Mouse (Mus musculus) small intestine, adult 2 months (tissue): ENCODE measurements around the gene Prss8. TPM values are rescaled to one million over a fixed set of nuclear protein-coding genes. Genes with fewer than 3 reads are reported as not detected.

Source experiments
- H3K27ac ChIP-seq: fragments of 200-500 bp; 2 replicates; pipeline ENCODE4 v1.5.1; 2012; ENCODE audit warnings: low read depth, low read length, control low read depth, inconsistent platforms; ENCODE audit not compliant: insufficient read depth
- H3K27me3 ChIP-seq: fragments of 200-500 bp; 2 replicates; pipeline ENCODE4 v1.6.1; 2012; ENCODE audit warnings: mild to moderate bottlenecking, moderate library complexity, low read length, inconsistent platforms; ENCODE audit not compliant: control insufficient read depth, insufficient read depth
- H3K36me3 ChIP-seq: fragments of 200-500 bp; 2 replicates; pipeline ENCODE4 v1.6.1; 2012; ENCODE audit warnings: mild to moderate bottlenecking, low read length, control low read depth, inconsistent platforms; ENCODE audit not compliant: control insufficient read depth, insufficient read depth
- H3K4me1 ChIP-seq: fragments of 200-500 bp; 2 replicates; pipeline ENCODE4 v1.6.1; 2012; ENCODE audit warnings: low read length, inconsistent platforms, mixed read lengths; ENCODE audit not compliant: control insufficient read depth, insufficient read depth, insufficient read length
- H3K4me3 ChIP-seq: fragments of 200-500 bp; 2 replicates; pipeline ENCODE4 v1.5.1; 2012; ENCODE audit warnings: low read depth, mild to moderate bottlenecking, control low read depth, inconsistent platforms, low read length, moderate library complexity
- CTCF ChIP-seq: fragments of 200-500 bp; IDR thresholded peaks from 2 replicates; pipeline ENCODE4 v1.5.1; 2012; ENCODE audit warnings: low read depth, mild to moderate bottlenecking, control low read depth, inconsistent platforms, low read length, moderate library complexity, mixed read lengths; ENCODE audit not compliant: insufficient replicate concordance, insufficient read length; ENCODE audit errors: extremely low read depth
- POLR2A ChIP-seq: fragments of 200-500 bp; IDR thresholded peaks from 2 replicates; pipeline ENCODE4 v1.6.1; 2012; ENCODE audit warnings: low read depth, mild to moderate bottlenecking, control low read depth, inconsistent platforms, low read length, moderate library complexity
- WGBS: fragments of 180-500 bp; shearing (Covaris S2); methylation state at CpG from one replicate; pipeline ENCODE4 v1.1.7; 2018; 5-methylcytosine and 5-hydroxymethylcytosine counted together
- polyA plus RNA-seq: library from polyadenylated mRNA; depleted of rRNA; stranded (reverse); fragments of >200 nt; gene quantifications from 2 replicates; pipeline ENCODE4 v1.2.3, GENCODE M21; 2012

The Prss8 gene
- polyA plus RNA-seq, 1 experiment: 30.0 TPM

- TF ChIP-seq POLR2A (no peak), CTCF (peak; percentile 59; the same call in 1 of the 2 replicates)
- Histone ChIP-seq H3K27ac (no peak overlapping the region), H3K4me3 (no peak overlapping the region), H3K27me3 (no peaks in the 10 kb centered on the region), H3K36me3 (0 out of 2 replicates have a peak, but pooled peaks cover 1% of the 10 kb centered on the region), H3K4me1 (peaks cover 13% of the 10 kb centered on the region)
- WGBS: 48% methylated on average over 3 of the region's 3 CpGs
Observed at GRCm38 (mm10) chr7:127918203-127918602, 11.7 kb downstream of the Prss8 start.

- Histone ChIP-seq H3K27ac (no peak overlapping the region), H3K4me1 (peaks cover 3% of the 10 kb centered on the region; the same call in 1 of the 2 replicates), H3K4me3 (no peak overlapping the region), H3K36me3 (0 out of 2 replicates have a peak, but pooled peaks cover 1% of the 10 kb centered on the region), H3K27me3 (no peaks in the 10 kb centered on the region)
- WGBS: 58% methylated on average over 12 of the region's 12 CpGs
- no peak for TF ChIP-seq CTCF
- no peak for TF ChIP-seq POLR2A
Observed at GRCm38 (mm10) chr7:127915293-127915692, 14.6 kb downstream of the Prss8 start.

DNA sequence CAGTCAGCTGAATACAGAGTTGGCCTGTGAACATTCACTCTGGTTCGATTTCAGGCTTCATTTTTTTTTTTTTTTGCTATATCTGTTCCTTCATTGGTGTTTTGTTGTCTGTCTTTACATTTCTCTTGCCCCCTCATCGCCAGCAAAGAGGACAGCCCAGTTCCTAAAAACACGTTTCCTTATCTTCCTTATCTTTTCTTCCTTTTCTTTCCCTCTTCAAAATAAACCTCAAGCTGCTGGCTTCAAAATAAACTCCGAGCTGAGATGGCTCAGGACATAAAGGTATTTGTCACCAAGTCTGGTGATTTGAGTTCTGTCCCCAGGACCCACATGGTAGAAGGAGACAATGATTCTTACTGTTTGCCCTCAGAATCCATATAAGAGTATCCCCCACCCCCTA lies 17.0 kb downstream of the Prss8 start:
- Histone ChIP-seq H3K27ac (no peak overlapping the region), H3K36me3 (peaks cover 13% of the 10 kb centered on the region), H3K27me3 (no peaks in the 10 kb centered on the region), H3K4me3 (peak overlapping the region; percentile 96), H3K4me1 (peaks cover 3% of the 10 kb centered on the region; the same call in 1 of the 2 replicates)
- TF ChIP-seq POLR2A (no peak), CTCF (no peak)
- WGBS: 5% methylated on average over 4 of the region's 4 CpGs

DNA sequence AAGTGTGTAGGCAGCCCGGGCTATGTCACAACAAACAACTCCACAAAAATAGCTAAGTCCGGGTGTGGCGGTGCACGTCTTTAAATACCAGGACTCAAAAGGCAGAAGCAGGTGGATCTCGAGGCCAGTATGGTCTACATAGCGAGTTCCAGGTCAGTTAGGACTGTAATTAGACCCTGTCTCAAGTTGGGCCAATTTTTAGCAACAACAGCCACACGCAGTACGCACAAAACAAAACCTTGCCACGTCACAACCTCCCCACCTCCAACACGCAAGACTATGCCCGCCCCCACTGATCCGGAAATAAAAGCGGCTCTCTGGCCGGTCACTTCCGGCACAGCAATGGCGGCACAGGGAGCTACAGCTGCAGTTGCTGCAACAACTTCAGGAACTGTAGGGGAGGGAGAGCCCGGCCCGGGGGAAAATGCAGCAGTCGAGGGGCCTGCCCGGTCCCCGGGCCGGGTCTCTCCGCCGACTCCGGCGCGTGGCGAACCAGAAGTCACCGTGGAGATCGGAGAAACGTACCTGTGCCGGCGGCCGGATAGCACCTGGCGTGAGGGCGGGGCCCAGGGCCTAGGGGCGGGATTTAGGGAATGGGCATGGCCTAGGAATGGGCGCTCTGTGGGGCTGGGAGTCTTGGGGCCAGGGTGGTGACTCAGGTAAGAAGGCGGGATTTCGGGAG lies 17.6 kb downstream of the Prss8 start, which contains the start of gene Kat8:
Kat8 (plus strand) TSS at position 327 of the 682 bp plus-strand sequence.
- peak within 1 kb of the TSS; percentile 96 for H3K4me3 ChIP-seq
- H3K27me3 ChIP-seq: no peaks in the 10 kb centered on the region
- H3K36me3 ChIP-seq: peaks cover 17% of the 10 kb centered on the region
- H3K27ac ChIP-seq: peak within 1 kb of the TSS; percentile 80
- under 1% methylated on average over 40 of the region's 40 CpGs for WGBS
- TF ChIP-seq CTCF: no peak
- peak; percentile 57 for TF ChIP-seq POLR2A
- H3K4me1 ChIP-seq: peaks cover 3% of the 10 kb centered on the region; the same call in 1 of the 2 replicates

- 72% methylated on average over 4 of the region's 4 CpGs for WGBS
- no peak overlapping the region for H3K4me3 ChIP-seq
- peaks cover 10% of the 10 kb centered on the region for H3K4me1 ChIP-seq
- no peak for TF ChIP-seq CTCF
- no peak for TF ChIP-seq POLR2A
- no peaks in the 10 kb centered on the region for H3K27me3 ChIP-seq
- peaks cover 24% of the 10 kb centered on the region for H3K36me3 ChIP-seq
- no peak overlapping the region for H3K27ac ChIP-seq
Observed at GRCm38 (mm10) chr7:127908656-127909055, 21.2 kb downstream of the Prss8 start.

- Histone ChIP-seq H3K27ac (no peak overlapping the region), H3K36me3 (peaks cover 24% of the 10 kb centered on the region), H3K4me3 (no peak overlapping the region), H3K27me3 (no peaks in the 10 kb centered on the region), H3K4me1 (peaks cover 6% of the 10 kb centered on the region)
- 92% methylated on average over 12 of the region's 12 CpGs for WGBS
- TF ChIP-seq POLR2A: no peak
- TF ChIP-seq CTCF: no peak
Observed at GRCm38 (mm10) chr7:127907939-127908338, 22.0 kb downstream of the Prss8 start.

GRCm38 (mm10) chr7:127903971-127904796 lies 25.7 kb downstream of the Prss8 start, which contains the start of gene Bckdk:
Gene Bckdk, plus strand, starts transcription at chr7:127904082.
- peak within 1 kb of the TSS; percentile 94 for H3K4me3 ChIP-seq
- peak within 1 kb of the TSS; percentile 36 for H3K27ac ChIP-seq
- no peaks in the 10 kb centered on the region for H3K27me3 ChIP-seq
- H3K36me3 ChIP-seq: peaks cover 22% of the 10 kb centered on the region
- WGBS: 5% methylated on average over 38 of the region's 38 CpGs
- TF ChIP-seq POLR2A: peak; percentile 64
- TF ChIP-seq CTCF: no peak
- peaks cover 15% of the 10 kb centered on the region for H3K4me1 ChIP-seq
